ENCODE assay signal across 19 mouse cellular contexts in genomic region chr6:112330520-112331222, GRCm38 (mm10). TPM values are rescaled to one million over a fixed set of nuclear protein-coding genes. Genes with fewer than 3 reads are reported as not detected.
DNase-seq lines count a peak whose midpoint lies in the region; ATAC-seq and TF ChIP-seq lines count a peak whose summit lies in the region.
"Had no signal": no experiment of that assay in that cellular context is flagged by ENCODE, and none has a peak within 500 bp of the region (broad histone marks: within the 10 kb centered on the region; RNA-seq: fewer than 3 reads in every experiment).

No protein-coding gene starts in this region.

- H3K4me2 ChIP-seq in kidney, embryonic 15.5 days: no peak overlapping the region
- H3K4me2 ChIP-seq in forebrain, embryonic 12.5 days: no peak overlapping the region
- no peak overlapping the region for H3K4me2 ChIP-seq in forebrain, embryonic 16.5 days (ENCODE audit: low read length)
- H3K4me2 ChIP-seq: heart, embryonic 11.5 days; heart, embryonic 15.5 days; hindbrain, embryonic 14.5 days; intestine, embryonic 15.5 days had no signal

- H3K4me1 ChIP-seq in kidney, adult 2 months (ENCODE audit: control insufficient read depth, insufficient read depth, low read length): 0 out of 2 replicates have a peak, but pooled peaks cover 3% of the 10 kb centered on the region
- H3K4me1 ChIP-seq in kidney, embryonic 15.5 days: peaks cover 3% of the 10 kb centered on the region; the same call in 1 of the 2 replicates
- peaks cover 5% of the 10 kb centered on the region for H3K4me1 ChIP-seq in forebrain, embryonic 12.5 days
- H3K4me1 ChIP-seq in forebrain, embryonic 16.5 days (replicated peaks; ENCODE audit: control insufficient read depth, insufficient read depth, low read length): no peaks in the 10 kb centered on the region; the same call in 1 of the 2 replicates
- H3K4me1 ChIP-seq: embryonic facial prominence, embryonic 10.5 days; intestine, embryonic 15.5 days had no signal

- no peak for TF ChIP-seq POLR2A in kidney, adult 2 months (IDR thresholded peaks at IDR 0.05; ENCODE audit: low read depth, low read length)

- WGBS in kidney, adult 2 months: 76% methylated on average over 5 of the region's 5 CpGs
- WGBS in kidney, embryonic 15.5 days: 88% methylated on average over 5 of the region's 5 CpGs
- WGBS in forebrain, embryonic 12.5 days: 49% methylated on average over 5 of the region's 5 CpGs
- 23% methylated on average over 5 of the region's 5 CpGs for WGBS in forebrain, embryonic 16.5 days

- no peak overlapping the region for H3K9ac ChIP-seq in kidney, embryonic 15.5 days
- H3K9ac ChIP-seq in forebrain, embryonic 12.5 days: no peak overlapping the region
- no peak overlapping the region for H3K9ac ChIP-seq in forebrain, embryonic 16.5 days (replicated peaks; ENCODE audit: low read depth, low read length)
- H3K9ac ChIP-seq: heart, embryonic 15.5 days; hindbrain, embryonic 14.5 days; intestine, embryonic 15.5 days had no signal

- no peaks in the 10 kb centered on the region for H3K9me3 ChIP-seq in kidney, embryonic 15.5 days (replicated peaks)
- no peaks in the 10 kb centered on the region for H3K9me3 ChIP-seq in forebrain, embryonic 12.5 days
- no peaks in the 10 kb centered on the region for H3K9me3 ChIP-seq in forebrain, embryonic 16.5 days (ENCODE audit: control insufficient read depth, low read length)
- H3K9me3 ChIP-seq: embryonic facial prominence, embryonic 10.5 days; heart, embryonic 15.5 days; intestine, embryonic 15.5 days had no signal

- no peak for ATAC-seq in kidney, embryonic 15.5 days (replicated peaks; ENCODE audit: low FRiP score)
- ATAC-seq in forebrain, embryonic 12.5 days (ENCODE audit: low FRiP score): peak; percentile 44; the same call in 1 of the 2 replicates
- peak; percentile 50 for ATAC-seq in forebrain, embryonic 16.5 days
- ATAC-seq: intestine, embryonic 15.5 days had no signal

- H3K36me3 ChIP-seq in kidney, adult 2 months (ENCODE audit: control insufficient read depth, insufficient read depth, low read length): no peaks in the 10 kb centered on the region
- no peaks in the 10 kb centered on the region for H3K36me3 ChIP-seq in kidney, embryonic 15.5 days
- no peaks in the 10 kb centered on the region for H3K36me3 ChIP-seq in forebrain, embryonic 12.5 days (replicated peaks)
- H3K36me3 ChIP-seq in forebrain, embryonic 16.5 days (ENCODE audit: control insufficient read depth, insufficient read depth): no peaks in the 10 kb centered on the region
- H3K36me3 ChIP-seq: embryonic facial prominence, embryonic 10.5 days; intestine, embryonic 15.5 days had no signal

- no peak overlapping the region for H3K4me3 ChIP-seq in kidney, adult 2 months (ENCODE audit: insufficient read depth, low read depth, low read length)
- no peak overlapping the region for H3K4me3 ChIP-seq in kidney, embryonic 15.5 days (replicated peaks)
- no peak overlapping the region for H3K4me3 ChIP-seq in forebrain, embryonic 12.5 days (replicated peaks)
- H3K4me3 ChIP-seq in forebrain, embryonic 16.5 days (replicated peaks; ENCODE audit: low read length): no peak overlapping the region
- H3K4me3 ChIP-seq: embryonic facial prominence, embryonic 10.5 days; heart, adult 2 months; heart, embryonic 15.5 days; intestine, embryonic 15.5 days had no signal

- DNase-seq in kidney, adult 2 months: peak; percentile 16
- peak; percentile 5 for DNase-seq in R1 (ENCODE audit: low read depth, low spot score)
- no peak for DNase-seq in cerebellum, adult 9-10 months
- no peak for DNase-seq in lung, adult 18-20 months
- DNase-seq: adrenal gland, postnatal 10 days; cerebellum, adult 18-20 months; cerebellum, postnatal 10 days; gastrocnemius, postnatal 14 days; heart, adult 2 months; heart, postnatal 14 days; kidney, adult 18-20 months had no signal

- H3K27ac ChIP-seq in kidney, adult 2 months (ENCODE audit: insufficient read depth, low read depth, low read length): no peak overlapping the region
- no peak overlapping the region for H3K27ac ChIP-seq in kidney, embryonic 15.5 days
- H3K27ac ChIP-seq in forebrain, embryonic 12.5 days: no peak overlapping the region
- no peak overlapping the region for H3K27ac ChIP-seq in forebrain, embryonic 16.5 days (ENCODE audit: low read length)
- H3K27ac ChIP-seq: embryonic facial prominence, embryonic 10.5 days; heart, adult 2 months; heart, embryonic 15.5 days; hindbrain, embryonic 14.5 days; intestine, embryonic 15.5 days had no signal

- no peaks in the 10 kb centered on the region for H3K27me3 ChIP-seq in kidney, adult 2 months (replicated peaks; ENCODE audit: control insufficient read depth, insufficient read depth, low read length)
- H3K27me3 ChIP-seq in kidney, embryonic 15.5 days: no peaks in the 10 kb centered on the region
- H3K27me3 ChIP-seq in forebrain, embryonic 12.5 days: no peaks in the 10 kb centered on the region
- H3K27me3 ChIP-seq in forebrain, embryonic 16.5 days (replicated peaks; ENCODE audit: control insufficient read depth, insufficient read depth, low read length): no peaks in the 10 kb centered on the region
- H3K27me3 ChIP-seq: heart, embryonic 15.5 days; intestine, embryonic 15.5 days had no signal

- TF ChIP-seq CTCF in kidney, adult 2 months (conservative IDR thresholded peaks at IDR 0.05; ENCODE audit: insufficient read depth, insufficient read length, low read depth, low read length): no peak

RNA-seq across cellular contexts. Expression of gene Lmcd1, which starts 57.1 kb away (rescaled TPM):
- polyA plus RNA-seq in kidney, adult 2 months (2012; rRNA removed): 10.9 and 14.0 TPM in 2 replicates
- polyA plus RNA-seq in kidney, embryonic 15.5 days (2015; fragmentation: Nextera tagmentation; extraction: Ambion mirVana): 23.3 and 23.9 TPM in 2 replicates
- polyA plus RNA-seq in forebrain, embryonic 12.5 days (2016; fragmentation: Nextera tagmentation; extraction: Ambion mirVana): 8.3 and 9.0 TPM in 2 replicates
- polyA plus RNA-seq in forebrain, embryonic 16.5 days (2015; fragmentation: Nextera tagmentation; extraction: Ambion mirVana): 10.6 and 13.6 TPM in 2 replicates

RNA-seq across cellular contexts. Expression of gene Ssu2, which starts 57.2 kb away (rescaled TPM):
- polyA plus RNA-seq in kidney, adult 2 months (2012; rRNA removed): 2.2 and 3.6 TPM in 2 replicates
- 3.2 and 3.5 TPM in 2 replicates for polyA plus RNA-seq in kidney, embryonic 15.5 days (2015; fragmentation: Nextera tagmentation; extraction: Ambion mirVana)
- polyA plus RNA-seq in forebrain, embryonic 12.5 days (2016; fragmentation: Nextera tagmentation; extraction: Ambion mirVana): 0.15 and 0.32 TPM in 2 replicates
- polyA plus RNA-seq in forebrain, embryonic 16.5 days (2015; fragmentation: Nextera tagmentation; extraction: Ambion mirVana): not detected in 2 replicates
- polyA plus RNA-seq: hindbrain, embryonic 14.5 days had no signal

Comparison
In these comparisons a context has a peak if more than half of its experiments do, and no peak if none do; other contexts are left out.
1. DNase-seq: peak in kidney, adult 2 months (single experiment) and R1 (single experiment); none in cerebellum, adult 9-10 months (single experiment) and lung, adult 18-20 months (0 of 2).